Mouse (Mus musculus): ENCODE results near the gene Pik3c2b. TPM values are rescaled to one million over a fixed set of nuclear protein-coding genes. Genes with fewer than 3 reads are reported as not detected.

Pik3c2b gene
- polyA plus RNA-seq, 1 experiment from 2014 or later: 22.0 TPM

Other genes with a start within 250 kb of the Pik3c2b start
- gene Lrrn2, start 165.4 kb upstream of the Pik3c2b start, polyA plus RNA-seq (2016; fragmentation: Nextera tagmentation; extraction: Ambion mirVana): 17.9 and 19.8 TPM in 2 replicates
- 52.8 and 53.1 TPM in 2 replicates for gene Mdm4, start 15.1 kb upstream of the Pik3c2b start, polyA plus RNA-seq (2016; fragmentation: Nextera tagmentation; extraction: Ambion mirVana)
- gene Ppp1r15b, start 85.5 kb downstream of the Pik3c2b start, polyA plus RNA-seq (2016; fragmentation: Nextera tagmentation; extraction: Ambion mirVana): 58.3 and 63.5 TPM in 2 replicates
- gene Plekha6, start 118.5 kb downstream of the Pik3c2b start, polyA plus RNA-seq (2016; fragmentation: Nextera tagmentation; extraction: Ambion mirVana): 20.3 and 20.6 TPM in 2 replicates

Data from forebrain, embryonic 12.5 days (tissue).